Mouse (Mus musculus) left cerebral cortex, postnatal 4 days (tissue): ENCODE measurements around the gene Dync1li1. TPM values are rescaled to one million over a fixed set of nuclear protein-coding genes. Genes with fewer than 3 reads are reported as not detected.

ENCODE experiments used
- DNase-seq: peaks from one replicate; pipeline ENCODE4 v3.0.0-alpha.2; 2022
- intact Hi-C: fragments of 180-260 bp; cut with DNase I; formaldehyde crosslinking; loops from one replicate; pipeline ENCODE4 v1.15.1; 2025
- total RNA-seq, 2 experiments: library from RNA; stranded (reverse); gene quantifications; 2 replicates each; pipeline ENCODE4 v1.2.3; 2021

The Dync1li1 gene
- total RNA-seq, 2 experiments from 2014 or later: 121 to 128 TPM

DNA sequence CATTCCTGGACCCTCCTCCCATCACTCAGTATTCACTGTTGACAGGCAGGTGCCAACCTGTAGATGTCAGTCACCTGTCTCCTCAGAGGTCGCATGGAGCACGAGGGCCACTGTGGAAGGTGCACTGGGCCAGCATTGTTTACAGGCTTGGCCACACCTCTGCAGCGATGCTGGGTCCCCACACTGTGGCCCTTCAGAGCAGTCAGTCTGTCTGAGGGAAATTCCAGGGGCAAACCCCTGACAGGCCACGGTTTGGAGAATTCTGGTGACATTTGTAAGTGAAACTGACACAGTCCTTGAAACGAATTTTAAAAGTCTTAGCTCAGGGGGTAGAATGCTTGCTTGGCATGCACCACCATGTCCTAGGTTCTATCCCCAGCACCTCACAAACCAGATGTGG, 71.8 kb downstream of the Dync1li1 start:
- DNase-seq: no peak
- intact Hi-C loops: no loop called here

DNA sequence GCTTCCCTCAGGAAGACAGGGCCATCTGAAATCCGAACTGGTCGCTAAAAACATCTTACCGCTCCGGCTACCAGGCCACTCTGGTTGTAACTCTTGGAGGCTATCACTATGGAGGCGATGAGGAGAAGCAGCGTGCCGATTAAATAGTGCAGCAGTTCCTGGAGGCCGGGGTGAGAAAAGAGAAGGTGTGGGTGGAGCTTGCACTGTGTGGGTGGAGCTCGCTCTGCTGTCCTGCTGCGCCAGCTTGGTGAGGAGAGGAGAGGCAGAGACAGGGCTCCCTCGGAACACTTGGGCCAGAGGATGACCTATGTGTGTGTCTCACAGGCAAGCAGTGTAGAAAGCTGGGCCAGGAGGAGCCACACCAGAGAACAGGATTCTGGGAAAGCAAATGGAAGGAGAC, 73.3 kb downstream of the Dync1li1 start:
- intact Hi-C loops: no loop called here
- DNase-seq: no peak

DNA sequence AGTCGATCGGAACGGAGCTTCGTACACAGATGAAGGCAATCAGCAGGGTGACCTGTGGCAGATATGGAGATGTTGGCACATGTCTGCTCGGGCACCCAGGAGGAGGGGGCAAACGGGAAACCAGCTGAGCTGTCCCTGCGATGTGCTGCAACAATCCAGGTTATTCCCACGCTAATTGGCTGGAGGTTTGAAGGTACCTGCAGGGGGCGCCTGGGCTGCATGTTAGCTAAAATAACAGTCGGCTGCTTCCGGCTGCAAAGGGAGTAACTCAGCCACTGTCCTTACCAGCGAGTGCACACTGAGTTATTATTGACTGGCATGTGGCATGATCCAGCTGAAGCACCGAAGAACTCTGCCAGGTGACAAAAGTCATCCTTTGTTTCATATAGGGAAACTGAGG, 74.8 kb downstream of the Dync1li1 start:
- peak; percentile 54 for DNase-seq
- intact Hi-C loops: no loop called here

DNA sequence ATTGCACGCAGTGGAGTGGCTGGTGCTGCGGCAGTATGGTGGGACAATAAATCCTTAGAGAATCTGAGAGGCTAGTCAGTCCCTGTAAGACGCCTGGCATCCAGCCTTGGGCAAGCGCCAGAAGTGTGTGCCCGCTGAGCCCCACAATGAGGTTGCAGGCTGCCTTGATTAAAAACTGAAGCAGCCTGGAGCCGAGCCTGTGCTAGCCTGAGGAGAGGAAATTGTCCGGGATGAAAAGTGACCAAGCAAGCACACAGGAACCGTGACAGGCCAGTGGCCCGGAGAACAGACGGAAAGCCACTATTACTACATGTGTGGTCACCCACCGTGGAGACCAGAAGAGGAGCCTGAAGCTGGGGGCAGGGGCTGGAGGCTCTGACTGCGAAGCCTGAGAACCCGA, 78.4 kb downstream of the Dync1li1 start:
- DNase-seq: peak; percentile 95
- intact Hi-C loops: no loop called here

DNA sequence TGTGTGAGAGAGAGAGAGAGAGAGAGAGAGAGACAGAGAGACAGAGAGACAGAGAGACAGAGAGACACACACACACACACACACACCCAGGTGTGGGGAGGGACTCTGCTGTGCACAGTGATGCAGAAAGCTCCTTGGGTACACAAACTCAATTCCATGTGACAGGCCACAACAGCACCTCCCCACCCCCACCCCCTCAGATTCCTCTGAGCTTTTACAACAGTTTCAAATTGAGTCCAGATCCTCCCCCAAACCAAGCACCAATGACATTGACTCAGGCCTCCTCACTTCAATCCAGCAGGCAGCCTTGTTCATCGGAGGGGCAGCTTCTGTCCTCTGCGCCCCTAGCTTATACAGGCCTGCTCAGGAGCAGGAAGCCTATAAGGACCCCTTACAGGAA, 78.9 kb downstream of the Dync1li1 start:
- DNase-seq: no peak

DNA sequence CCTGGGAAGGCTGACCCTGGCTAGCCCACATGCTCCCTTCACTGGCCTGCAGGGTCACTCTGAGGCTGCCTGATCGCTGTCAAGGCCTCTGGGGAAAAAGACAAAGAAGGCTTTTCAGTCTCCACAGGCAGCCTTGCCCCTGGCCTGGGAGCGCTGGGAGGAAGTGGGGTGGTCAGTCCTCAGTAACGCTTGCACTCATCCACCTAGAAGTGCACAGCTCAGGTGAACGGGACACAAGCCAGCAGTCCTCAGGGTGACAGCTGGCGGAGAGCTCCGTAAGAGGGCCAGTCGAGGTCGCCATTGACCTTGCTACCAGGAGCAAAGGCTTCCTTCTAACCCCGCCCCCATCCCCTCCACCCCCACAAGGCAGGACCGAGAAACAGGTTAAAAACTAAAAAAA, 79.5 kb downstream of the Dync1li1 start:
- peak; percentile 39 for DNase-seq
- intact Hi-C loops: no loop called here

More for the DNA sequence above, 78.9 kb downstream of the Dync1li1 start:
- intact Hi-C loops: no loop called here

DNA sequence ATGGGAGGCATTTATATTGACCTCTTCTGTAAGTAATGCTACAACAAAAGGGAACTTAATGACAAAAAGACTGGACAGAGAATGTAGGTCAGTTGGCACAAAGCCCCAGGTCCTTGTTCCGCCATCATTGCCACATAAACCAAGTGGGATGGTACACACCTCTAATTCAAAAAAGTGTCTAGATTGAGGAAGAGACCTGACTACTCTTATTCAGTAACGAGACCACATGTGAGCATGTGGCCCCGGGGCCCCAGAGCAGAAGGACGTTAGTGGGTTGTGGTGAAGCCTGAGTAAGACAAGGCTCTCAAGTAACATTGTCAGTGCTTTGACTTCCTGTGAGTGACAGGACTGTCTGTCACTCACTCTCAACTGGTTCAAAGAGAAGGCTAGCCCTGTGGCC, 81.6 kb downstream of the Dync1li1 start:
- no peak for DNase-seq
- intact Hi-C loops: no loop called here

DNA sequence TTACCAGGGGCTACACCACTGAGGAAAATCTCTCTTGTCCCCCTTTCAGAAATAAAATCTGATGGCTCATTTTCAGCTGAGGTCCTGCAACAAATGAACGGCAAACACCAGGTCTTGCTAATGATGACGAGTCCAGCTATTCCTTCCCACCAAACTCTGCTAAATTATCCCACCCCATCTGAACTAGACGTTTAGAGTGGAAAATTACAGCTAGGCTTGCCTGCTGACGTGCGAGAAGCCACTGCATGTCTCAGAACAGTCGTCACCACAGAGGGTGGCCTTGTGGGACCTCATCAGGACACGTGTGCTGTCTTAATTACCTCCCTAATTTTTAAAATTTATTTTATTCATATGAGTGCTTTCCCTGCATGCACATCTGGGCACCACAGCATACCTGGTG, 83.0 kb downstream of the Dync1li1 start:
- intact Hi-C loops: no loop called here
- DNase-seq: no peak

Other genes starting within 250 kb of the Dync1li1 start
- gene Ccr4, start 183.9 kb upstream of the Dync1li1 start, total RNA-seq: not detected
- not detected for gene C130032M10Rik, start 173.1 kb upstream of the Dync1li1 start, total RNA-seq
- gene Trim71, start 124.4 kb upstream of the Dync1li1 start, total RNA-seq: under 1 TPM; 0.06 to 0.14 TPM
- 10 to 100 TPM; 48.4 to 53.1 TPM for gene Cnot10, start 48.6 kb upstream of the Dync1li1 start, total RNA-seq
- gene Cmtm6, start 42.3 kb downstream of the Dync1li1 start, total RNA-seq: 10 to 100 TPM; 19.6 to 20.6 TPM
- 1 to 10 TPM; 3.1 to 3.8 TPM for gene Cmtm7, start 93.1 kb downstream of the Dync1li1 start, total RNA-seq
- 1 to 10 TPM; 1.3 to 2.7 TPM for gene Cmtm8, start 155.4 kb downstream of the Dync1li1 start, total RNA-seq
- gene Gpd1l, start 245.2 kb downstream of the Dync1li1 start, total RNA-seq: 100 to 1,000 TPM in 1 of 2 experiments, 10 to 100 TPM in 1; 90.9 to 101 TPM